Mouse (Mus musculus) liver, embryonic 15.5 days (tissue): ENCODE measurements around the gene Ccn2. TPM values are rescaled to one million over a fixed set of nuclear protein-coding genes. Genes with fewer than 3 reads are reported as not detected.
A peak's percentile ranks its signal among the peaks of the same experiment; 100 is the strongest.

ENCODE experiments used
- ATAC-seq: fragments of 200-750 bp; cut with Nextera tagmentation; 2 replicates; pipeline ENCODE4 v1.8.0; 2017; ENCODE audit warnings: moderate number of reproducible peaks, mild to moderate bottlenecking, moderate library complexity; ENCODE audit not compliant: insufficient read depth
- H3K27ac ChIP-seq: fragments of 300-500 bp; sonication (generic); replicated peaks from 2 replicates; pipeline ENCODE4 v1.5.1; 2015; ENCODE audit warnings: mild to moderate bottlenecking, inconsistent platforms
- H3K27me3 ChIP-seq: fragments of 300-500 bp; sonication (generic); 2 replicates; pipeline ENCODE4 v1.6.1; 2015; ENCODE audit warnings: mild to moderate bottlenecking, inconsistent platforms
- H3K36me3 ChIP-seq: fragments of 300-500 bp; sonication (generic); replicated peaks from 2 replicates; pipeline ENCODE4 v1.6.1; 2015; ENCODE audit warnings: moderate library complexity, mild to moderate bottlenecking, inconsistent platforms
- H3K4me1 ChIP-seq: fragments of 300-500 bp; sonication (generic); replicated peaks from 2 replicates; pipeline ENCODE4 v1.6.1; 2015; ENCODE audit warnings: inconsistent platforms
- H3K4me2 ChIP-seq: fragments of 300-500 bp; sonication (generic); 2 replicates; pipeline ENCODE4 v1.6.1; 2015; ENCODE audit warnings: moderate library complexity, mild to moderate bottlenecking, inconsistent platforms
- H3K4me3 ChIP-seq: fragments of 300-500 bp; sonication (generic); replicated peaks from 2 replicates; pipeline ENCODE4 v1.5.1; 2015; ENCODE audit warnings: mild to moderate bottlenecking, inconsistent platforms
- H3K9ac ChIP-seq: fragments of 300-500 bp; sonication (generic); 2 replicates; pipeline ENCODE4 v1.6.1; 2015; ENCODE audit warnings: moderate library complexity, mild to moderate bottlenecking, inconsistent platforms
- H3K9me3 ChIP-seq: fragments of 300-500 bp; sonication (generic); replicated peaks from 2 replicates; pipeline ENCODE4 v1.6.1; 2016; ENCODE audit warnings: inconsistent platforms
- WGBS: fragments of 180-500 bp; shearing (Covaris S2); methylation state at CpG from one replicate; pipeline ENCODE4 v1.1.7; 2015; ENCODE audit warnings: mixed read lengths; ENCODE audit not compliant: insufficient replicate concordance; 5-methylcytosine and 5-hydroxymethylcytosine counted together
- polyA plus RNA-seq: library from polyadenylated mRNA; unstranded; fragments of >200 nt; fragmentation: Nextera tagmentation; extraction: Ambion mirVana; gene quantifications from 2 replicates; pipeline ENCODE4 v1.2.1, GENCODE M21; 2015

The Ccn2 gene
- polyA plus RNA-seq, 1 experiment from 2014 or later = 1.0 TPM

- 30% methylated on average over 9 of the region's 9 CpGs for WGBS
- peak; percentile 52 for ATAC-seq
- H3K9ac ChIP-seq = no peak overlapping the region
Observed at GRCm38 (mm10) chr10:24629086-24629720, 34.0 kb downstream of the Ccn2 start.

GRCm38 (mm10) chr10:24630469-24631081 is 35.3 kb downstream of the Ccn2 start:
- H3K4me1 ChIP-seq = peaks cover 14% of the 10 kb centered on the region
- no peaks in the 10 kb centered on the region for H3K36me3 ChIP-seq
- H3K4me3 ChIP-seq = no peak overlapping the region
- H3K27ac ChIP-seq = no peak overlapping the region
- H3K27me3 ChIP-seq = no peaks in the 10 kb centered on the region
- WGBS = 21% methylated on average over 18 of the region's 18 CpGs
- no peaks in the 10 kb centered on the region for H3K9me3 ChIP-seq
- no peak for ATAC-seq
- H3K9ac ChIP-seq = no peak overlapping the region
- H3K4me2 ChIP-seq = no peak overlapping the region

More at GRCm38 (mm10) chr10:24629086-24629720, 34.0 kb downstream of the Ccn2 start:
- H3K4me2 ChIP-seq = no peak overlapping the region
- peaks cover 1% of the 10 kb centered on the region; the same call in 1 of the 2 replicates for H3K4me1 ChIP-seq
- no peak overlapping the region for H3K27ac ChIP-seq
- H3K27me3 ChIP-seq = no peaks in the 10 kb centered on the region
- H3K36me3 ChIP-seq = no peaks in the 10 kb centered on the region
- H3K9me3 ChIP-seq = no peaks in the 10 kb centered on the region
- H3K4me3 ChIP-seq = no peak overlapping the region

GRCm38 (mm10) chr10:24631122-24631521 is 35.9 kb downstream of the Ccn2 start:
- no peak for ATAC-seq
- no peak overlapping the region for H3K27ac ChIP-seq
- 63% methylated on average over 5 of the region's 5 CpGs for WGBS

GRCm38 (mm10) chr10:24634288-24634687 is 39.0 kb downstream of the Ccn2 start:
- H3K27ac ChIP-seq = no peak overlapping the region

More at GRCm38 (mm10) chr10:24631122-24631521, 35.9 kb downstream of the Ccn2 start:
- Histone ChIP-seq H3K27me3 (no peaks in the 10 kb centered on the region), H3K9ac (no peak overlapping the region), H3K36me3 (no peaks in the 10 kb centered on the region), H3K4me2 (no peak overlapping the region), H3K4me1 (peaks cover 20% of the 10 kb centered on the region), H3K4me3 (no peak overlapping the region), H3K9me3 (no peaks in the 10 kb centered on the region)

GRCm38 (mm10) chr10:24635331-24635815 is 40.1 kb downstream of the Ccn2 start:
- no peak overlapping the region for H3K4me3 ChIP-seq
- H3K27ac ChIP-seq = no peak overlapping the region
- peaks cover 21% of the 10 kb centered on the region for H3K4me1 ChIP-seq
- H3K36me3 ChIP-seq = no peaks in the 10 kb centered on the region
- H3K9ac ChIP-seq = no peak overlapping the region
- peak overlapping the region; percentile 15 for H3K4me2 ChIP-seq
- peak; percentile 20; the same call in 1 of the 2 replicates for ATAC-seq
- 10% methylated on average over 11 of the region's 11 CpGs for WGBS
- no peaks in the 10 kb centered on the region for H3K27me3 ChIP-seq
- no peaks in the 10 kb centered on the region for H3K9me3 ChIP-seq

More at GRCm38 (mm10) chr10:24634288-24634687, 39.0 kb downstream of the Ccn2 start:
- no peak for ATAC-seq
- H3K4me2 ChIP-seq = no peak overlapping the region
- no peak overlapping the region for H3K9ac ChIP-seq
- H3K36me3 ChIP-seq = no peaks in the 10 kb centered on the region
- no peak overlapping the region for H3K4me3 ChIP-seq
- H3K4me1 ChIP-seq = peaks cover 21% of the 10 kb centered on the region
- 61% methylated on average over 9 of the region's 9 CpGs for WGBS
- H3K9me3 ChIP-seq = no peaks in the 10 kb centered on the region
- H3K27me3 ChIP-seq = no peaks in the 10 kb centered on the region

- peak overlapping the region; percentile 15 for H3K4me2 ChIP-seq
- H3K27me3 ChIP-seq = no peaks in the 10 kb centered on the region
- peaks cover 21% of the 10 kb centered on the region for H3K4me1 ChIP-seq
- H3K9me3 ChIP-seq = no peaks in the 10 kb centered on the region
- H3K27ac ChIP-seq = no peak overlapping the region
- H3K36me3 ChIP-seq = no peaks in the 10 kb centered on the region
- WGBS = 28% methylated on average over 10 of the region's 10 CpGs
- no peak for ATAC-seq
- no peak overlapping the region for H3K9ac ChIP-seq
- no peak overlapping the region for H3K4me3 ChIP-seq
Observed at GRCm38 (mm10) chr10:24635884-24636283, 40.6 kb downstream of the Ccn2 start.

- Histone ChIP-seq H3K4me1 (peaks cover 21% of the 10 kb centered on the region), H3K9ac (no peak overlapping the region), H3K36me3 (no peaks in the 10 kb centered on the region), H3K27ac (peak overlapping the region; percentile 4; the same call in 1 of the 2 replicates), H3K4me2 (no peak overlapping the region), H3K27me3 (no peaks in the 10 kb centered on the region), H3K9me3 (no peaks in the 10 kb centered on the region), H3K4me3 (no peak overlapping the region)
- no peak; the same call in 1 of the 2 replicates for ATAC-seq
- WGBS = 62% methylated on average over 2 of the region's 2 CpGs
Observed at GRCm38 (mm10) chr10:24636986-24637385, 41.7 kb downstream of the Ccn2 start.

GRCm38 (mm10) chr10:24638306-24639070 is 43.2 kb downstream of the Ccn2 start:
- Histone ChIP-seq H3K9me3 (no peaks in the 10 kb centered on the region), H3K9ac (no peak overlapping the region), H3K27me3 (no peaks in the 10 kb centered on the region), H3K27ac (no peak overlapping the region; the same call in 1 of the 2 replicates), H3K36me3 (no peaks in the 10 kb centered on the region), H3K4me3 (no peak overlapping the region), H3K4me2 (no peak overlapping the region), H3K4me1 (peaks cover 21% of the 10 kb centered on the region)
- 43% methylated on average over 10 of the region's 10 CpGs for WGBS
- peak; percentile 32 for ATAC-seq

GRCm38 (mm10) chr10:24639596-24639995 is 44.4 kb downstream of the Ccn2 start:
- Histone ChIP-seq H3K9me3 (no peaks in the 10 kb centered on the region), H3K4me3 (no peak overlapping the region), H3K27ac (no peak overlapping the region), H3K9ac (no peak overlapping the region), H3K4me2 (no peak overlapping the region), H3K4me1 (peaks cover 16% of the 10 kb centered on the region), H3K36me3 (no peaks in the 10 kb centered on the region), H3K27me3 (no peaks in the 10 kb centered on the region)
- ATAC-seq = no peak
- WGBS = 50% methylated on average over 7 of the region's 7 CpGs

- Histone ChIP-seq H3K27me3 (no peaks in the 10 kb centered on the region), H3K4me2 (no peak overlapping the region), H3K27ac (no peak overlapping the region), H3K4me3 (no peak overlapping the region), H3K9me3 (no peaks in the 10 kb centered on the region), H3K36me3 (no peaks in the 10 kb centered on the region), H3K9ac (no peak overlapping the region), H3K4me1 (peaks cover 9% of the 10 kb centered on the region)
- 58% methylated on average over 6 of the region's 6 CpGs for WGBS
- ATAC-seq = no peak
Observed at GRCm38 (mm10) chr10:24640186-24640875, 45.1 kb downstream of the Ccn2 start.
